Mouse (Mus musculus): ENCODE results near the gene Tnfrsf12a. TPM values are rescaled to one million over a fixed set of nuclear protein-coding genes. Genes with fewer than 3 reads are reported as not detected.

Tnfrsf12a gene
- polyA plus RNA-seq, 1 experiment from 2014 or later = 31.2 TPM

DNA sequence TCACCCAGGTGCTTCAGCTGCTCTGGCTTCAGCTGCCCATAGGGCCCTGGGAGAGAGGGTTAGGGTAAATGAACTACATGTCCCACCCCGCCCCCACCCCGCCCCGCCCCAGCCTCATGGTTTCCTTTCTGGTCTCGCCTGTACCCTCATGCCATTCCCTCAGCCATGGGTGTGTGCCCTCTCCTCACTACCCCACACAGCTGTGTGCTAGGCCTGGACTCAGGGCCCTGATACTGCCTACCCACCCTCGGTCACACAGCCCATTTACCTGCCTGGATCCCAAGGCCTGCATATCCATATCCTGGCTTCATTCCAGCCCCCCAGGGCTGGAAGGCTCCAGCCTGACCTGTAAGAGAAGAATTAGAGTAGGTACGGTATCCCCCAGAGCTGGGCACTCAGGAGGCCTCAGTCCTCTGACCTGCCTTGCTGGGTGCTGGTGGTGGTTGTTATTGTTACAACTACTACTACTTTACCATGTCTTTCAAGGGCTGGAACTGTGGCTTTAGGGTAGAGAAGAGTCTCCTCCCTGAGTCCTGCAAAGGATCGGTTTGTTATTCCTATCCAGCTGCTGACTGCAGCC lies 28.3 kb upstream of the Tnfrsf12a start:
- WGBS = 74% methylated on average over 7 of the region's 7 CpGs
- Histone ChIP-seq H3K36me3 (ENCODE audit: insufficient read depth, low read length) (no peaks in the 10 kb centered on the region), H3K4me3 (ENCODE audit: low read length) (no peak overlapping the region), H3K9me3 (ENCODE audit: low read length) (no peaks in the 10 kb centered on the region), H3K27me3 (ENCODE audit: insufficient read depth, low read length) (peaks cover 6% of the 10 kb centered on the region; the same call in 1 of the 2 replicates), H3K27ac (ENCODE audit: low read length) (no peak overlapping the region), H3K9ac (replicated peaks; ENCODE audit: low read length) (no peak overlapping the region), H3K4me1 (ENCODE audit: insufficient read depth, low read length) (no peaks in the 10 kb centered on the region), H3K4me2 (replicated peaks; ENCODE audit: low read depth, low read length) (no peak overlapping the region)
- ATAC-seq (ENCODE audit: low FRiP score, low TSS enrichment) = peak; percentile 64

DNA sequence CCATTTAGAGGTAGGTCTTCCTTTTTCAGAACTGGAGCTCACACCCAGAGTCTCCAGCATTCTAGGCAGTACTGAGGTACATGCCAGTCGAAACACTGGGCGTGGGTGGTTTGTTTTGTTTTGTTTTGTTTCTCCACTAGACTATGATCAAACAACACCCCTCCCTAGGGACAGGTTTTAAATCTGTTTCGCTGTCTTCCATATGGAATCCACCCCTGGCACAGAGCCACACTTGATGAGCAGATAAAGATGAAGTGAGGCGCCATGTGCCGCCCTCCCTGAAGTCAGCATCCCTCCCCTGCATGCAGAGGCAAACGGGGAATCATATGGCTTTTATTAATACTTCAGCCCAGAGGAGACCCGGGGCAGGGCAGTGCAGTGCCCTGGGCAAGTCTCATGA lies 27.5 kb upstream of the Tnfrsf12a start:
- H3K27me3 ChIP-seq (ENCODE audit: insufficient read depth, low read length) = peaks cover 10% of the 10 kb centered on the region; the same call in 1 of the 2 replicates
- no peak overlapping the region for H3K4me3 ChIP-seq (ENCODE audit: low read length)
- no peak overlapping the region for H3K27ac ChIP-seq (ENCODE audit: low read length)
- H3K36me3 ChIP-seq (ENCODE audit: insufficient read depth, low read length) = no peaks in the 10 kb centered on the region
- WGBS = 39% methylated on average over 7 of the region's 7 CpGs
- no peak for ATAC-seq (ENCODE audit: low FRiP score, low TSS enrichment)
- H3K4me1 ChIP-seq (ENCODE audit: insufficient read depth, low read length) = no peaks in the 10 kb centered on the region
- H3K9me3 ChIP-seq (ENCODE audit: low read length) = no peaks in the 10 kb centered on the region
- no peak overlapping the region for H3K4me2 ChIP-seq (replicated peaks; ENCODE audit: low read depth, low read length)
- H3K9ac ChIP-seq (replicated peaks; ENCODE audit: low read length) = no peak overlapping the region

DNA sequence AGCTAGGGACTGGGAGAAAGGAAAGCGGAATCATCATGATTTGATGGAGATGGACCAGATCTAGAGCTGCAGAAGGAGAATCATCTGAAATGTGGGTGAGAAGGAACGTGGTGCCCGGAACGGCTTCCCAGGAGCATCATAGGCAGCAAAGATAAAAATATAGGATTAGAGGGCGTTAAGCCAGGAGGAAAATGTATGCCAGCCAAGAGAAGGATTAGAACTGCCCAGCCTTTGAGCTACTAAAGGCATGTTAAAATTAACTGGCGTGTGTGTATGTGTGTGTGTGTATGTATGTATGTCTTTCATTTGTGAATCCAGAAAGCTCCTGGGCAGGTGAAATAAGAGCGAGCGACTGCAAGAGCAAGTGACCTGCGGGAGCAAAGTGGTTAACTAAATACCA lies 26.0 kb upstream of the Tnfrsf12a start:
- 83% methylated on average over 9 of the region's 9 CpGs for WGBS
- Histone ChIP-seq H3K27ac (ENCODE audit: low read length) (no peak overlapping the region), H3K9me3 (ENCODE audit: low read length) (no peaks in the 10 kb centered on the region), H3K4me2 (replicated peaks; ENCODE audit: low read depth, low read length) (no peak overlapping the region), H3K4me1 (ENCODE audit: insufficient read depth, low read length) (peaks cover 12% of the 10 kb centered on the region), H3K9ac (replicated peaks; ENCODE audit: low read length) (no peak overlapping the region), H3K4me3 (ENCODE audit: low read length) (no peak overlapping the region), H3K36me3 (ENCODE audit: insufficient read depth, low read length) (no peaks in the 10 kb centered on the region), H3K27me3 (ENCODE audit: insufficient read depth, low read length) (peaks cover 12% of the 10 kb centered on the region; the same call in 1 of the 2 replicates)
- ATAC-seq (ENCODE audit: low FRiP score, low TSS enrichment) = no peak

DNA sequence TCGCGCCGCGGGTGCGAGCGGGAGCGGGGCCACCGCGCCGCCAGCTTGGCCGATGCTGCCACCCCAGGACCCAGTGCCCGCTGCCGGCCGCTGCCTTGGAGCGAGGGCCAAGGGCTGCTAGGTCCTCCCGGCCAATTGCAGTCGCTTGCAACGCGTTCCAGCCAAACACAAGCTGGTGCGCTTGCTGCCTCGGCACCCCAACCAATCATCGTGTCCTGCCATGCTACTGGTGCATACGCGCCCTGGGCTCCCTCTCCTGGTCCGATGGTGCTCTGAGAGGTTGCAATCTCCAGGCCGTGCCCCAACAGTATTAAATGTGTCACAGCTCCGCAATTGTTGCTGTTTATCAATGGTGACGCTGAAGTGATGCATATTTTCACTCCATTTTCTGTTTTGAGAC lies 22.8 kb upstream of the Tnfrsf12a start:
- 0% methylated on average over 28 of the region's 28 CpGs for WGBS
- H3K36me3 ChIP-seq (ENCODE audit: insufficient read depth, low read length) = no peaks in the 10 kb centered on the region
- H3K27ac ChIP-seq (ENCODE audit: low read length) = no peak overlapping the region
- peak overlapping the region; percentile 76 for H3K9ac ChIP-seq (replicated peaks; ENCODE audit: low read length)
- H3K4me1 ChIP-seq (ENCODE audit: insufficient read depth, low read length) = peaks cover 27% of the 10 kb centered on the region
- peak overlapping the region; percentile 99 for H3K4me2 ChIP-seq (replicated peaks; ENCODE audit: low read depth, low read length)
- ATAC-seq (ENCODE audit: low FRiP score, low TSS enrichment) = peak; percentile 91
- peak overlapping the region; percentile 61 for H3K4me3 ChIP-seq (ENCODE audit: low read length)
- H3K27me3 ChIP-seq (ENCODE audit: insufficient read depth, low read length) = peaks cover 12% of the 10 kb centered on the region; the same call in 1 of the 2 replicates
- no peaks in the 10 kb centered on the region for H3K9me3 ChIP-seq (ENCODE audit: low read length)

DNA sequence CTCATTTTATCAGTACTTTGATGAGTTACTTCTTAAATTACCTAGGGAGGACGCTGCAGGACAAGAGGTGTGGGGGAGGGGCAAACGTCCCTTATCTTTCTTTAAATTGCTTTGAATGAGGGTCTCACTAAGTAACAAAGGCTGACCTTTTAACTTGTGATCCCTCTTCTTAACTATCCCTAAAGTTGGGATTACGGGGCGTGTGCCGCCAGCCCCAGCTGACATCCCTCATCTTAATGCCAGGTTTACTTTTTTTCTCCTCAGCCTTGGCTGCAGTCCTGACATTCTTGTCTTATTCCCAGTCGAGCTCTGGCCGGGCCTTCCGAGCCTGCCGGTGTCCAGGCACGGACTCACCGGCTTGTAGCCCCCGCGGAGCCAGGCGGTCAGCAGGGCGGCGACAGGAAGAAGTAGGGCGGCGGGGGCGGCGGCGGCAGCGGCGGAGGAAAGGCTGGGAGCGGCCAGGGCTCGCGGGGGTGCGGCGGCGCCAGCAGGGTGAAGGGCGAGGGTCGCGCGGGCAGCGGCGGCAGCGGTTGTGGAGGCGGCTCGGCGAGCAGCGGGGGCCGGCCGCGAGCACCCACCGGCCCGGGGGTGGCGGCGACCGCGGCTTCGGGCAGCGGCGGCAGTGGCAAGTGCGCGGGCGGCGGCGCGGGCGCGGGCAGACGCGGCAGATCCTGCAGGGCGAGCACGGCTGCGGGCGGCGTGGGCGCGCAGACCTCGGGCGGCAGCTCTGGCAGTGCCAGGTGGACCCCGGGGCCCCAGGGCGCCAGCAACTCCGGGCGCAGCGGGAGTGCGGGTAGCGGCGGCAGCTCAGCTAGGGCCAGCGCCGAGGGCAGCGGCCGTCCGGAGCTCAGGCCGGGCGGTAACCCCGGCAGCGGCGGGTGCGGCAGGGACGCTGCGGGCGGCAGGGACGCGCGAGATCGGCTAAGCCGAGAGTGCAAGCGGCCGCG lies 22.1 kb upstream of the Tnfrsf12a start:
- peaks cover 34% of the 10 kb centered on the region for H3K4me1 ChIP-seq (ENCODE audit: insufficient read depth, low read length)
- H3K36me3 ChIP-seq (ENCODE audit: insufficient read depth, low read length) = no peaks in the 10 kb centered on the region
- H3K9ac ChIP-seq (replicated peaks; ENCODE audit: low read length) = peak overlapping the region; percentile 76
- H3K27me3 ChIP-seq (ENCODE audit: insufficient read depth, low read length) = peaks cover 12% of the 10 kb centered on the region; the same call in 1 of the 2 replicates
- ATAC-seq (ENCODE audit: low FRiP score, low TSS enrichment) = peak; percentile 54
- WGBS = under 1% methylated on average over 55 of the region's 101 CpGs
- peak overlapping the region; percentile 61 for H3K4me3 ChIP-seq (ENCODE audit: low read length)
- H3K27ac ChIP-seq (ENCODE audit: low read length) = peak overlapping the region; percentile 55; the same call in 1 of the 2 replicates
- no peaks in the 10 kb centered on the region for H3K9me3 ChIP-seq (ENCODE audit: low read length)
- peak overlapping the region; percentile 99 for H3K4me2 ChIP-seq (replicated peaks; ENCODE audit: low read depth, low read length)

DNA sequence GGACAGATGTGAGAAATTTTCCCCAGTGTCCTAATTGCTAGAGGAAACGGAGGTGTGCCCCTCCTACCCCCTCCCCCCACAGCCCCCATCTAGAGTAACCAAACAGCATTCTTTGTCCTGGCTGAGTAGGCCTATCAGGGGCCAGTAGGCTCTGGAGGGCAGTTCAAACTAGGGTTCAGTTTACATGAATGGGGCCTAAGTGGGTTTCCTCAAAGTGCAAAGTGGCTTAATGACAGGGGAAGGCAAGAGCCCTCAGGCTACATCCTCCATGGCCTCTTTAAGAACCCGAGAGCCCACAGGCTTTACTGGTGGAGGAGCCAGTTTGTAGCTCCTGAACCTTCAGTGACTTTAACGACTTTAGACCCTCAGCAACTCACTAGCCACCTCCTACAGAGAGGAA lies 18.5 kb upstream of the Tnfrsf12a start:
- Histone ChIP-seq H3K4me1 (ENCODE audit: insufficient read depth, low read length) (peaks cover 42% of the 10 kb centered on the region), H3K9me3 (ENCODE audit: low read length) (no peaks in the 10 kb centered on the region), H3K27me3 (ENCODE audit: insufficient read depth, low read length) (peaks cover 8% of the 10 kb centered on the region; the same call in 1 of the 2 replicates), H3K36me3 (ENCODE audit: insufficient read depth, low read length) (no peaks in the 10 kb centered on the region), H3K27ac (ENCODE audit: low read length) (peak overlapping the region; percentile 81), H3K4me3 (ENCODE audit: low read length) (no peak overlapping the region), H3K4me2 (replicated peaks; ENCODE audit: low read depth, low read length) (no peak overlapping the region), H3K9ac (replicated peaks; ENCODE audit: low read length) (no peak overlapping the region)
- peak; percentile 68 for ATAC-seq (ENCODE audit: low FRiP score, low TSS enrichment)
- 10% methylated on average over 3 of the region's 3 CpGs for WGBS

DNA sequence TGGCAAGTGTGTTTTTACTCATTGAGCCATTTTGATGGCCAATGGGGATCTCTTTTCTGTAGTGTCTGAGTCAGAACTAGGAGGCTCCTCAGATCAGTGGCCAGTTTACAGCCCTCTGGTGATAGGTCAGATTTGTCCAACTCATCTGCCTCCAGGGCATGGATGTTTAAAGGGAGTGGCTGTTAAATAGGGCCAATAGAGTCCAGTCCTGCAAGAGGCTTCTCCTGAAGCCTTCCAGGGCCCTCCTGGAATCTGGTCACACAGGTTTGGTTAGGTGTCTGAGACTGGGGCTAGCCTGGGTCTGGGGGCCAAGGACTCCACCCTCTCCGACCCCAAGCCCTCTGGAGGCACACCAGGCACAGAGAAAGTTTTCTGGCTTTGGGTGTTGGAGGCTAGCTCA lies 17.2 kb upstream of the Tnfrsf12a start:
- peaks cover 2% of the 10 kb centered on the region; the same call in 1 of the 2 replicates for H3K27me3 ChIP-seq (ENCODE audit: insufficient read depth, low read length)
- H3K4me2 ChIP-seq (replicated peaks; ENCODE audit: low read depth, low read length) = no peak overlapping the region
- no peak overlapping the region for H3K9ac ChIP-seq (replicated peaks; ENCODE audit: low read length)
- no peak overlapping the region for H3K4me3 ChIP-seq (ENCODE audit: low read length)
- H3K4me1 ChIP-seq (ENCODE audit: insufficient read depth, low read length) = peaks cover 42% of the 10 kb centered on the region
- ATAC-seq (ENCODE audit: low FRiP score, low TSS enrichment) = peak; percentile 36; the same call in 1 of the 2 replicates
- H3K36me3 ChIP-seq (ENCODE audit: insufficient read depth, low read length) = no peaks in the 10 kb centered on the region
- no peaks in the 10 kb centered on the region for H3K9me3 ChIP-seq (ENCODE audit: low read length)
- H3K27ac ChIP-seq (ENCODE audit: low read length) = peak overlapping the region; percentile 51; the same call in 1 of the 2 replicates
- 68% methylated on average over 1 of the region's 1 CpGs for WGBS

DNA sequence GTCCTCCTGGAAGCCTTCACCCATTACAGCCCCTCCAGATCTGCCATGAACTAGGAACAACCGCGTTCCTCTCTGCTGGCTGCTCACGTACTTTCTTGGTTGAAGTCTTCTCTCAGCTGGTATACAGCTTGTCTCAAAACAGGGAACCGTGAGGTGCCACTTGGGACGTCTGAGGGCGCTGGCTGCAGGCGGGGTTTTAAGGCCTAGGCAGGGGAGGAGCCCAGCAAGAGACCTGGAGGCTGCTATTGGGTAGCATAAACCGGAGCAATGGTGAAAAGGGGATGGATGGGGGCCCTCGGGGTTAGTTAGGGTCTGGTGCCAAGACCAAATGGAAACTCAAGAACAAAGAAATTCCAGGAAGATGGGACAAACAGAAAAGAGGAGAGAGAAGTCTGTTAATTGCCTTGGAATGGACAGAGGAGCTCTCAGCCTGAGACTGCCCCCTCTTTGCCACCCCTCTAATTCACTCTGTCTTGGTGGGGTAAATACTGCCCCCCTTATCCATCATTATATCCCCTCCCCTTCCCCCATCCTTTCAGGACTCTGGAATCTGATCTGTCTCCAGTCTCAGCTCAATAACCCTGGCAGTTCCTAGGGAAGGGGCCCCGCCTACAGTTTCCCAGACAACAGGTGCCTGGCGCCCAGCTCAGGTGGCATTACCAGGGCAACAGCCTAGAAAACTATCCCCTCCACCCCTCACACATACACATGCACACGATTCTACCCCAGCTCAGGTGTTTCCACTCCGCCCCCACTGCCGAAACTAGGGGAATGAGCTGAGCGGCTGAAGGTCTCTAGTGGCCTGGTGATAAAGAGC lies 6.8 kb upstream of the Tnfrsf12a start, which contains the start of gene Cldn9:
Gene Cldn9 (minus strand): TSS at position 171 of the 817 bp plus-strand sequence.
- H3K9ac ChIP-seq (replicated peaks; ENCODE audit: low read length) = peak within 1 kb of the TSS; percentile 58
- H3K4me1 ChIP-seq (ENCODE audit: insufficient read depth, low read length) = peaks cover 34% of the 10 kb centered on the region
- H3K27me3 ChIP-seq (ENCODE audit: insufficient read depth, low read length) = peaks cover 36% of the 10 kb centered on the region

DNA sequence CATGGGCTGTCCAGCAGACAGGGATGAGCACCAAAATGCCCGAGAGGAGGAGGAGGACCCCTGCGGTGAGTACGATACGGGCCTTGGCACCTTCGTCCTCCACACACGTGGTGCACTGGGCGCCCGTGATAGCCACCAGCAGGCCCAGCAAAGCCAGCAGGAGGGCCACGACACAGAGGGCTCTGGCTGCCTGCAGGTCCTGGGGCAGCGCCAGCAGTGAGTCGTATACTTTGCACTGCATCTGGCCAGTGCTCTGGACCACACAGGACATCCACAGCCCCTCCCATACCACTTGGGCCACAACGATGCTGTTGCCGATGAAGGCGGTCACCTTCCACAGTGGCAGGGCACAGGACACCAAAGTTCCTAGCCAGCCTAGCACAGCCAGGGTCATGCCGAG lies 6.0 kb upstream of the Tnfrsf12a start:
- H3K9me3 ChIP-seq (ENCODE audit: low read length) = no peaks in the 10 kb centered on the region
- no peaks in the 10 kb centered on the region for H3K36me3 ChIP-seq (ENCODE audit: insufficient read depth, low read length)
- peaks cover 41% of the 10 kb centered on the region for H3K27me3 ChIP-seq (ENCODE audit: insufficient read depth, low read length)
- 3% methylated on average over 15 of the region's 15 CpGs for WGBS
- peak overlapping the region; percentile 56 for H3K4me2 ChIP-seq (replicated peaks; ENCODE audit: low read depth, low read length)
- ATAC-seq (ENCODE audit: low FRiP score, low TSS enrichment) = peak; percentile 17
- peak overlapping the region; percentile 86 for H3K27ac ChIP-seq (ENCODE audit: low read length)
- peaks cover 34% of the 10 kb centered on the region for H3K4me1 ChIP-seq (ENCODE audit: insufficient read depth, low read length)
- H3K9ac ChIP-seq (replicated peaks; ENCODE audit: low read length) = peak overlapping the region; percentile 58
- H3K4me3 ChIP-seq (ENCODE audit: low read length) = peak overlapping the region; percentile 49

More for the DNA sequence above, 6.8 kb upstream of the Tnfrsf12a start, which contains the start of gene Cldn9:
- peak within 1 kb of the TSS; percentile 49 for H3K4me3 ChIP-seq (ENCODE audit: low read length)
- peak; percentile 92 for ATAC-seq (ENCODE audit: low FRiP score, low TSS enrichment)
- H3K36me3 ChIP-seq (ENCODE audit: insufficient read depth, low read length) = no peaks in the 10 kb centered on the region
- H3K27ac ChIP-seq (ENCODE audit: low read length) = peak within 1 kb of the TSS; percentile 91
- no peaks in the 10 kb centered on the region for H3K9me3 ChIP-seq (ENCODE audit: low read length)
- peak within 1 kb of the TSS; percentile 56 for H3K4me2 ChIP-seq (replicated peaks; ENCODE audit: low read depth, low read length)
- 7% methylated on average over 15 of the region's 15 CpGs for WGBS
